Mouse (Mus musculus) limb, embryonic 14.5 days (tissue): ENCODE data around the gene Get4. TPM values are rescaled to one million over a fixed set of nuclear protein-coding genes. Genes with fewer than 3 reads are reported as not detected.

Source experiments
- ATAC-seq: fragments of 200-750 bp; cut with Nextera tagmentation; 2 replicates; pipeline ENCODE4 v1.8.0; 2017; ENCODE audit warnings: low read depth, moderate number of reproducible peaks, moderate TSS enrichment; ENCODE audit not compliant: low FRiP score
- DNase-seq: peaks from one replicate; pipeline ENCODE4 v3.0.0-alpha.2; 2015; ENCODE audit warnings: low spot score
- H3K27ac ChIP-seq: fragments of 300-500 bp; sonication (generic); replicated peaks from 2 replicates; pipeline ENCODE4 v1.5.1; 2014; ENCODE audit warnings: low read depth, mild to moderate bottlenecking, low read length, moderate library complexity, mixed read lengths
- H3K27me3 ChIP-seq: fragments of 300-500 bp; sonication (generic); 2 replicates; pipeline ENCODE4 v1.6.1; 2014; ENCODE audit warnings: low read length, mixed read lengths; ENCODE audit not compliant: control insufficient read depth, insufficient read depth
- H3K36me3 ChIP-seq: fragments of 300-500 bp; sonication (generic); 2 replicates; pipeline ENCODE4 v1.6.1; 2014; ENCODE audit warnings: mild to moderate bottlenecking, low read length, moderate library complexity, mixed read lengths; ENCODE audit not compliant: control insufficient read depth, insufficient read depth
- H3K4me1 ChIP-seq: fragments of 300-500 bp; sonication (generic); 2 replicates; pipeline ENCODE4 v1.6.1; 2014; ENCODE audit warnings: antibody characterized with exemption, low read length, mixed read lengths; ENCODE audit not compliant: control insufficient read depth, insufficient read depth
- H3K4me2 ChIP-seq: fragments of 300-500 bp; sonication (generic); replicated peaks from 2 replicates; pipeline ENCODE4 v1.6.1; 2014; ENCODE audit warnings: low read depth, mild to moderate bottlenecking, low read length, moderate library complexity; ENCODE audit not compliant: severe bottlenecking
- H3K4me3 ChIP-seq: fragments of 300-500 bp; sonication (generic); replicated peaks from 2 replicates; pipeline ENCODE4 v1.5.1; 2014; ENCODE audit warnings: low read length
- H3K9ac ChIP-seq: fragments of 300-500 bp; sonication (generic); 2 replicates; pipeline ENCODE4 v1.6.1; 2014; ENCODE audit warnings: mild to moderate bottlenecking, low read depth, low read length, moderate library complexity; ENCODE audit not compliant: severe bottlenecking
- H3K9me3 ChIP-seq: fragments of 300-500 bp; sonication (generic); 2 replicates; pipeline ENCODE4 v1.6.1; 2016; ENCODE audit warnings: low read length; ENCODE audit not compliant: control insufficient read depth
- POLR2A ChIP-seq: fragments of 200-500 bp; IDR thresholded peaks from 2 replicates; pipeline ENCODE4 v1.8.0; 2012; ENCODE audit warnings: inconsistent platforms, mild to moderate bottlenecking, moderate library complexity, borderline replicate concordance; ENCODE audit not compliant: insufficient read depth, insufficient read length; ENCODE audit errors: extremely low read depth
- WGBS: fragments of 180-500 bp; shearing (Covaris S2); extraction: QIAGEN DNeasy Blood & Tissue Kit; methylation state at CpG from one replicate; pipeline ENCODE4 v1.1.7; 2014; 5-methylcytosine and 5-hydroxymethylcytosine counted together
- polyA plus RNA-seq, 2 experiments: library from polyadenylated mRNA; depleted of rRNA in 1 of 2; stranded (reverse) in 1 of 2; unstranded in 1 of 2; fragments of >200 nt; fragmentation: Nextera tagmentation in 1 of 2; extraction: Ambion mirVana in 1 of 2; gene quantifications; 2 replicates each; pipeline versions ENCODE4 v1.2.1 to v1.2.3; 2012 to 2014

Get4 gene
- polyA plus RNA-seq, 2 experiments: 136 to 152 TPM

DNA sequence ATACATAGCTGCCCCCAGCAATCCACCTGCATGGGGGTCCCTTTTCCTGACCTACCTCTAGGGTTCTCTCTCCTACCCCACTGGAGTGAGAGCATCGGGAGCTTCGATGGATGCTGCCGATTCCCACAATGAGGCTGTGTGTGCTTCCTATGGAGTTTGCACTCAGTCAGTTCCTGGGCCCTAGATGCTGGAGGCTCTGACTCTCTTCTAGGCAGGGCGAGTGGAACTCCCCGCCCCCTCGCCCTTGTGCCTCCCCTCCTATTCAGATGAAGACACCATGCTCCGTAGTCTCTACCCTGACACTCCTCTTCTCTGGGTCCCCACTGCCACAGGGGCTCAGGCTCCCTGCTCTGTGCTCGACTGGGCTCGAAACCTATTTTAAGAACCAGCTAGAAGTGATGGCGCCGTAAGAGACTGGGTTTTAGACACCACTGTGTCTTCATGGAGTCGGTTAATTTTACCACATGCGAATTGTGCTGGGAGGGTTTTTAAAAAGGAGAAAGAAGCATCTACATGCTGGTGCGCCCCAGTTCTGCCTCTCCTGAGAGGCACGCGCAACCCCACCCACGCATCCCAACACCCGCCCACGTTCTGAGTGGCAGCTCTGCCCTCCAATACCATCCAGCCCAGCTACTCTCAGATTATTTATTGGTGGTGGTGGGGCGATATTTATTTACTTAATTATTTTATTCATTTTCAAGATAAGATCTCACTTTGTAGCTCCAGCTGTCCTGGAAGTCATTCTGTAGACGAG is 65.8 kb downstream of the Get4 start:
- no peaks in the 10 kb centered on the region for H3K36me3 ChIP-seq
- no peak for ATAC-seq
- no peak for TF ChIP-seq POLR2A
- WGBS: 63% methylated on average over 21 of the region's 21 CpGs
- H3K9me3 ChIP-seq: no peaks in the 10 kb centered on the region
- no peak overlapping the region for H3K9ac ChIP-seq
- H3K27ac ChIP-seq: no peak overlapping the region
- no peak for DNase-seq
- H3K4me2 ChIP-seq: no peak overlapping the region
- no peak overlapping the region for H3K4me3 ChIP-seq
- H3K4me1 ChIP-seq: no peaks in the 10 kb centered on the region
- H3K27me3 ChIP-seq: no peaks in the 10 kb centered on the region

Other genes starting within 250 kb of the Get4 start
- gene Prkar1b, start 102.3 kb upstream of the Get4 start, polyA plus RNA-seq (2012; rRNA removed): 17.4 and 19.2 TPM in 2 replicates
- gene Prkar1b, start 102.3 kb upstream of the Get4 start, polyA plus RNA-seq (2014; fragmentation: Nextera tagmentation; extraction: Ambion mirVana): 15.8 and 17.0 TPM in 2 replicates
- gene Dnaaf5, start 102.1 kb upstream of the Get4 start, polyA plus RNA-seq (2012; rRNA removed): 15.1 and 20.1 TPM in 2 replicates
- 5.3 and 6.7 TPM in 2 replicates for gene Dnaaf5, start 102.1 kb upstream of the Get4 start, polyA plus RNA-seq (2014; fragmentation: Nextera tagmentation; extraction: Ambion mirVana)
- gene Sun1, start 51.7 kb upstream of the Get4 start, polyA plus RNA-seq (2012; rRNA removed): 65.3 and 67.3 TPM in 2 replicates
- 50.0 and 53.7 TPM in 2 replicates for gene Sun1, start 51.7 kb upstream of the Get4 start, polyA plus RNA-seq (2014; fragmentation: Nextera tagmentation; extraction: Ambion mirVana)
- 2.5 and 2.9 TPM in 2 replicates for gene Adap1, start 73.3 kb downstream of the Get4 start, polyA plus RNA-seq (2012; rRNA removed)
- 1.7 and 2.7 TPM in 2 replicates for gene Adap1, start 73.3 kb downstream of the Get4 start, polyA plus RNA-seq (2014; fragmentation: Nextera tagmentation; extraction: Ambion mirVana)
- 77.8 and 90.6 TPM in 2 replicates for gene Cox19, start 99.1 kb downstream of the Get4 start, polyA plus RNA-seq (2012; rRNA removed)
- gene Cox19, start 99.1 kb downstream of the Get4 start, polyA plus RNA-seq (2014; fragmentation: Nextera tagmentation; extraction: Ambion mirVana): 108 and 111 TPM in 2 replicates
- 29.3 and 36.2 TPM in 2 replicates for gene Cyp2w1, start 100.3 kb downstream of the Get4 start, polyA plus RNA-seq (2012; rRNA removed)
- gene Cyp2w1, start 100.3 kb downstream of the Get4 start, polyA plus RNA-seq (2014; fragmentation: Nextera tagmentation; extraction: Ambion mirVana): 19.6 and 20.7 TPM in 2 replicates
- 1.9 and 2.4 TPM in 2 replicates for gene Gpr146, start 125.4 kb downstream of the Get4 start, polyA plus RNA-seq (2012; rRNA removed)
- 2.3 and 2.5 TPM in 2 replicates for gene Gpr146, start 125.4 kb downstream of the Get4 start, polyA plus RNA-seq (2014; fragmentation: Nextera tagmentation; extraction: Ambion mirVana)
- gene C130050O18Rik, start 153.0 kb downstream of the Get4 start, polyA plus RNA-seq (2012; rRNA removed): 9.1 and 10.6 TPM in 2 replicates
- gene C130050O18Rik, start 153.0 kb downstream of the Get4 start, polyA plus RNA-seq (2014; fragmentation: Nextera tagmentation; extraction: Ambion mirVana): 6.4 and 7.5 TPM in 2 replicates
- gene Gper1, start 170.8 kb downstream of the Get4 start, polyA plus RNA-seq (2012; rRNA removed): 4.7 and 5.7 TPM in 2 replicates
- gene Gper1, start 170.8 kb downstream of the Get4 start, polyA plus RNA-seq (2014; fragmentation: Nextera tagmentation; extraction: Ambion mirVana): 6.4 and 6.7 TPM in 2 replicates
- 23.2 and 25.2 TPM in 2 replicates for gene 3110082I17Rik, start 208.2 kb downstream of the Get4 start, polyA plus RNA-seq (2012; rRNA removed)
- 27.9 and 29.9 TPM in 2 replicates for gene 3110082I17Rik, start 208.2 kb downstream of the Get4 start, polyA plus RNA-seq (2014; fragmentation: Nextera tagmentation; extraction: Ambion mirVana)
- 16.4 and 17.3 TPM in 2 replicates for gene Zfand2a, start 232.2 kb downstream of the Get4 start, polyA plus RNA-seq (2012; rRNA removed)
- gene Zfand2a, start 232.2 kb downstream of the Get4 start, polyA plus RNA-seq (2014; fragmentation: Nextera tagmentation; extraction: Ambion mirVana): 6.2 and 6.8 TPM in 2 replicates